Mouse (Mus musculus): ENCODE results near the gene Usp20. TPM values are rescaled to one million over a fixed set of nuclear protein-coding genes. Genes with fewer than 3 reads are reported as not detected.
"Not testable (repeated sequence)": the region's sequence is repeated elsewhere in the genome, so short reads cannot be mapped to it uniquely, and the experiment has no call there.

Gene Usp20
- polyA plus RNA-seq (2015; fragmentation: Nextera tagmentation; extraction: Ambion mirVana): 33.0 and 39.3 TPM in 2 replicates

DNA sequence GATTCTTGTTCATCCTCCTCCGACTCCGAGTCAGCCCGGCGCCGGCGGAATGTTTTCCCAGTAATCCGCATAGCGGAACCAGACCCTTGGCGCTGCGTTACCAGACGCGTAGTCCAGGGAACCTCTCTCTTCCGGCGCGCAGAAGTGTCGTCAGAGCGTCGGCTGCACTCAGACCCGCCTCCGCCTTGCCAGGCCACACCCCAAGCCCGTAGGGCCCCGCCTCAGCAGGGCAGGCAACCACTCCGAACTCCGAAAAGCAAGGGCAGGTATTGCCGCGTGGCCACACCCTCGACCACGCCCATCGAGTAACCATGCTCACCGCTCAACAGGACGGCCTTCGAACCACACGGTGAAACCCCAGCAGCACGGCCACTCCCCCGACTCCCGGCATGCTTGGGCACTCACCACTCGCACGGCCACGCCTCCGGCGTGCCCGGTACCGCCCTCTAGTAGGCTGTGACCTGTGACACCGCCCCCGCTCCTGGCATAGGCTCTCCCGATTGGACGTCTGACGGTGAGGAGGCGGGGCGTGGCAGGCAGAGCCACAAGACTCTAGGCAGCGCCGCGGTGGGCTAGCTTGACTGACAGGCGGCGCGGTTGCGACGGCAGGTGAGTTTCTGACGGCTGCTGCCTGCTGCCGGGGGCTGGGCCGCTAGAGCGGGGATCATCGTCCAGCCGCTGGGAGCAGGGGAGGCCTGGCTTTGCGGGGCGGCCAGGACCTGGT, at the start of gene Usp20, which contains the start of gene BC005624:
Usp20 (plus strand) TSS at position 490 of the 724 bp plus-strand sequence.
BC005624 (minus strand) TSS at position 412 of the 724 bp plus-strand sequence.
- H3K4me3 ChIP-seq: peak within 1 kb of the TSS; percentile 84
- peak within 1 kb of the TSS; percentile 88 for H3K4me2 ChIP-seq
- H3K9ac ChIP-seq: peak within 1 kb of the TSS; percentile 88
- no peaks in the 10 kb centered on the region for H3K27me3 ChIP-seq (replicated peaks)
- no peaks in the 10 kb centered on the region for H3K9me3 ChIP-seq
- peak; percentile 98 for ATAC-seq (ENCODE audit: extremely low read depth, insufficient number of reproducible peaks, low FRiP score, low TSS enrichment)
- H3K4me1 ChIP-seq: peaks cover 40% of the 10 kb centered on the region
- peaks cover 33% of the 10 kb centered on the region for H3K36me3 ChIP-seq
- H3K27ac ChIP-seq (replicated peaks): peak within 1 kb of the TSS; percentile 73
- under 1% methylated on average over 66 of the region's 66 CpGs for WGBS

- 66% methylated on average over 6 of the region's 6 CpGs for WGBS
- Histone ChIP-seq H3K4me1 (peaks cover 18% of the 10 kb centered on the region), H3K9me3 (no peaks in the 10 kb centered on the region), H3K4me3 (no peak overlapping the region), H3K9ac (no peak overlapping the region), H3K27me3 (replicated peaks) (peaks cover 5% of the 10 kb centered on the region; the same call in 1 of the 2 replicates), H3K4me2 (no peak overlapping the region), H3K27ac (replicated peaks) (no peak overlapping the region), H3K36me3 (no peaks in the 10 kb centered on the region)
- no peak for ATAC-seq (ENCODE audit: extremely low read depth, insufficient number of reproducible peaks, low FRiP score, low TSS enrichment)
These were observed 49.0 kb upstream of the Usp20 start for GRCm38 (mm10) chr2:30933032-30933431.

DNA sequence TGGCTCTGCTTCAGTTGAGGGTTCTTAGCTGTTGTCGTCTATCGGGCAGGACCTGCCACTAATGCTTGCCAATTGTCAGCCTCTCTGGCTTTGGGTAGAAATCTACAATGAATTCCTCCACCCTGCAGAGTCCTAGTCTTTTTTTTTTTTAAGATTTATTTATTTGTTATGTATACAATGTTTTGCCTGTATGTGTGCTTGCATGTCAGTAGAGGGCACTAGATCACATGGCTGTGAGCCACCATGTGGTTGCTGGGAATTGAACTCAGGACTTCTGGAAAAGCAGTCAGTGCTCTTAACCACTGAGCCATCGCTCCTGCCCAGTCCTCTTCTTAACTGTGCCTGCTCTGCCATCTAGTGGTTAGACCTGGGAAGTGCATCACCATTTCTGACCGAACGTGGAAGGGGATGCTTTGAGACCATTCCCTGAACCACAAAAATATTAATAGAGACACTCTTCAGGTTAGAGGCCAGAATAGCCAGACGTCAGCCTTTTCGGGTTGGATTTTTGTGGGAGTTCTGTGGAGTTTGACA, 48.1 kb upstream of the Usp20 start:
- Histone ChIP-seq H3K4me3 (no peak overlapping the region), H3K27me3 (replicated peaks) (peaks cover 5% of the 10 kb centered on the region; the same call in 1 of the 2 replicates), H3K4me2 (no peak overlapping the region), H3K9me3 (no peaks in the 10 kb centered on the region), H3K27ac (replicated peaks) (no peak overlapping the region), H3K36me3 (no peaks in the 10 kb centered on the region), H3K9ac (no peak overlapping the region), H3K4me1 (peaks cover 11% of the 10 kb centered on the region)
- 15% methylated on average over 7 of the region's 7 CpGs for WGBS
- ATAC-seq (ENCODE audit: extremely low read depth, insufficient number of reproducible peaks, low FRiP score, low TSS enrichment): no peak

DNA sequence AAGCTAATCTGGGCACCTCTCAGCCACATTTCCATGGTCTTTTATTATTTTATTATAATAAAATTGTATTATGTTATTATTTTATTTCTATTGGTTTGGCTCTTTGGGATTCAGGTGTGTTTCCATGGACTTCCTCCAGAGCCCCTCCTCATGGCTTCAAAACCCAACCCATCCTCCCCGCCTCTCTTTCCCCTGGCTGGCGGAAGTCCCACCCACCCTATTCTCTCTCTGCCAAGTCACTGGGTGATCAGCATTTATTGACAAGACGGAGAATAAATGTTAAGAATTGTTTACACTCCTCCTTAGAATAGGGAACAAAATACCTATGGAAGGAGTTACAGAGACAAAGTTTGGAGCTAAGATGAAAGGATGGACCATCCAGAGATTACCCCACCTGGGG, 45.3 kb upstream of the Usp20 start:
- no peak overlapping the region for H3K9ac ChIP-seq
- H3K27ac ChIP-seq (replicated peaks): no peak overlapping the region
- no peak for ATAC-seq (ENCODE audit: extremely low read depth, insufficient number of reproducible peaks, low FRiP score, low TSS enrichment)
- H3K36me3 ChIP-seq: no peaks in the 10 kb centered on the region
- H3K4me2 ChIP-seq: no peak overlapping the region
- no peak overlapping the region for H3K4me3 ChIP-seq
- peaks cover 5% of the 10 kb centered on the region; the same call in 1 of the 2 replicates for H3K27me3 ChIP-seq (replicated peaks)
- WGBS: 67% methylated on average over 3 of the region's 3 CpGs
- H3K4me1 ChIP-seq: no peaks in the 10 kb centered on the region
- H3K9me3 ChIP-seq: no peaks in the 10 kb centered on the region

- WGBS: 68% methylated on average over 8 of the region's 8 CpGs
- Histone ChIP-seq H3K27ac (replicated peaks) (no peak overlapping the region), H3K27me3 (replicated peaks) (peaks cover 5% of the 10 kb centered on the region; the same call in 1 of the 2 replicates), H3K4me2 (no peak overlapping the region), H3K9ac (no peak overlapping the region), H3K9me3 (no peaks in the 10 kb centered on the region), H3K4me3 (no peak overlapping the region), H3K4me1 (peaks cover 2% of the 10 kb centered on the region; the same call in 1 of the 2 replicates), H3K36me3 (no peaks in the 10 kb centered on the region)
- no peak for ATAC-seq (ENCODE audit: extremely low read depth, insufficient number of reproducible peaks, low FRiP score, low TSS enrichment)
These were observed 44.3 kb upstream of the Usp20 start for GRCm38 (mm10) chr2:30937731-30938130.

DNA sequence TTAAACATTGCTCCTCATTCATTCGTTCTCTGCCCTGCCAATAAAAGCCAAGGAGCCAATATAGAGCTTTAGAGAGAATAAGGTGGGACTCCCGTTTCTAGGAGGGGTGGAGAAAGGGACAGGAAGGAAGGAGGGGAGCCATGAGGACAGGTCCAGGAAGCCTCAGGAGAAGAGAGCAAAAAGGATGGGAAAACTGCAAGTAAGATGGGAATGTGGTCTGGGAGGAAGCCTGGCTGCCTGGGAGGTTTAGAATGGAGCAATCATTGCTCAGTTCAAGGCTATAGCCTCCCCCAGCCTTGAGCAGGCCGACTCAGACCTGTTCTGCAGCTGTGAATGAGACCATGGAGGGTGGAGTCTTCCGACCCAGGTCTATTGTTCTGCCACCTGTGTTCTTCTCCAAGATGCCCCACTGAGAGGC, 43.5 kb upstream of the Usp20 start:
- Histone ChIP-seq H3K9me3 (no peaks in the 10 kb centered on the region), H3K36me3 (no peaks in the 10 kb centered on the region), H3K4me2 (no peak overlapping the region), H3K4me3 (no peak overlapping the region), H3K4me1 (peaks cover 2% of the 10 kb centered on the region; the same call in 1 of the 2 replicates), H3K27ac (replicated peaks) (no peak overlapping the region), H3K9ac (no peak overlapping the region), H3K27me3 (replicated peaks) (peaks cover 5% of the 10 kb centered on the region; the same call in 1 of the 2 replicates)
- 38% methylated on average over 4 of the region's 4 CpGs for WGBS
- ATAC-seq (ENCODE audit: extremely low read depth, insufficient number of reproducible peaks, low FRiP score, low TSS enrichment): no peak

DNA sequence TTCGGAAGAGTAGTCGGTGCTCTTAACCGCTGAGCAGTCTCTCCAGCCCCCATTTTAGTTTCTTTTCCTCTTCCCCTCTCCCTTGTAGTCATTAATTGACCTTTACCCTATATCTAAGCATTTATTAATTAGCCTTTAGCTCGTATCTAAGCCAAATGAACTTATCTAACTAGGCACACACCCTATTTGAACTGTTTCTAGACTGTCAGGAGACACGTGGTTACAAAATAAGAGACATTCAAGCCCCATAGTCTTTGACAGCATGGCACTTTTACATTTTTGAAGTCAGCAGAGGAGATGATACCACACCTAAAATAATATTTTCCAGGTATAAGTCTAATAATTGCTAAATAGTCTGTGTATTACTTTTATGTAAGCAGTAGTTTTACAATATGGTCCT, 40.5 kb upstream of the Usp20 start:
- 88% methylated on average over 5 of the region's 5 CpGs for WGBS
- no peaks in the 10 kb centered on the region for H3K9me3 ChIP-seq
- no peak overlapping the region for H3K4me3 ChIP-seq
- no peak overlapping the region for H3K9ac ChIP-seq
- H3K4me1 ChIP-seq: peaks cover 2% of the 10 kb centered on the region; the same call in 1 of the 2 replicates
- H3K36me3 ChIP-seq: no peaks in the 10 kb centered on the region
- H3K4me2 ChIP-seq: no peak overlapping the region
- H3K27me3 ChIP-seq (replicated peaks): no peaks in the 10 kb centered on the region; the same call in 1 of the 2 replicates
- no peak overlapping the region for H3K27ac ChIP-seq (replicated peaks)
- no peak for ATAC-seq (ENCODE audit: extremely low read depth, insufficient number of reproducible peaks, low FRiP score, low TSS enrichment)

- H3K4me3 ChIP-seq; H3K36me3 ChIP-seq; H3K9me3 ChIP-seq; H3K9ac ChIP-seq; H3K27ac ChIP-seq (replicated peaks); H3K27me3 ChIP-seq (replicated peaks); H3K4me1 ChIP-seq; ATAC-seq (ENCODE audit: extremely low read depth, insufficient number of reproducible peaks, low FRiP score, low TSS enrichment): not testable (repeated sequence)
- 36% methylated on average over 7 of the region's 7 CpGs for WGBS
- H3K4me2 ChIP-seq: peak overlapping the region; percentile 68
These were observed 40.0 kb upstream of the Usp20 start for GRCm38 (mm10) chr2:30942116-30942515.

DNA sequence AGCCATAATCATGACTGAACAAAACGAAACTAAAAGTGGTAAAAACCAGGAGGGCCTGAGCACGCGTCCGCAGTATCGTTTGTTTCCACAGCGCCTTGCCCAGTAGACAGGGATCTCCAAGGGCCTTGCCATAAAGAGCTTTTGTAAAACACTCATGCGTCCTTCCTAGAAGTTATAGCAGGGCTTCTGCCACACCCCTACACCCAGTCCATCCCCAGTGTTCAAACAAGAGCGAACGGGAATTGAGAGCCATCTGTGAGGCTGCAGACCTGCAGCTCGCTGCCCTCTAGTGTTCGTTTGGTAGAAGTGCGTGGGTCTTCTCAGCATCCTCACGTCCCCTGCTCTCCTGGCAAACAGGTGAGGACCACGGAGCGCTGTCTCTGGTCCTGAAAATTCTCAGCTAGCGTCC, 39.5 kb upstream of the Usp20 start:
- Histone ChIP-seq H3K4me3 (peak overlapping the region; percentile 48), H3K27me3 (replicated peaks) (peaks cover 4% of the 10 kb centered on the region; the same call in 1 of the 2 replicates), H3K36me3 (no peaks in the 10 kb centered on the region), H3K9me3 (no peaks in the 10 kb centered on the region), H3K9ac (peak overlapping the region; percentile 64; the same call in 1 of the 2 replicates), H3K27ac (replicated peaks) (no peak overlapping the region), H3K4me1 (peaks cover 2% of the 10 kb centered on the region; the same call in 1 of the 2 replicates), H3K4me2 (peak overlapping the region; percentile 68)
- ATAC-seq (ENCODE audit: extremely low read depth, insufficient number of reproducible peaks, low FRiP score, low TSS enrichment): no peak
- whole genome bisulfite sequencing: 27% methylated on average over 16 of the region's 16 CpGs

DNA sequence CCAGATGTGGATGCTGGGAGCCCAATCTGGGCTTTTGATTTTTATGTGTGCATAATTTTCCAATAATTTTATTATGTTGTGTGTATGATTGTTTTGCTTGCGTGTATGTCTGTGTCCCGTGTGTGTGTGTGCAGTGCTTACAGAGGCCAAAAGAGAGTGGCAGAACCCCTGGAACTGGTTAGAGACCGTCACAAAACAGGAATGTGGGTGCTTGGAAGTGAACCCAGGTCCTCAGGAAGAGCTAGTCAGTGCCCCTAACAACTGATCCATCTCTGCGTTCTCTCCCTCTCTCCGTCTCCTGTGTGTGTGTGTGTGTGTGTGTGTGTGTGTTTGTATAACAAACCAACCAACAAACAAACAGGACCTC, 29.6 kb upstream of the Usp20 start:
- H3K4me1 ChIP-seq: peaks cover 31% of the 10 kb centered on the region
- ATAC-seq (ENCODE audit: extremely low read depth, insufficient number of reproducible peaks, low FRiP score, low TSS enrichment): no peak
- peaks cover 8% of the 10 kb centered on the region; the same call in 1 of the 2 replicates for H3K27me3 ChIP-seq (replicated peaks)
- H3K36me3 ChIP-seq: peaks cover 26% of the 10 kb centered on the region
- peak overlapping the region; percentile 77 for H3K27ac ChIP-seq (replicated peaks)
- H3K4me2 ChIP-seq: peak overlapping the region; percentile 92
- H3K9me3 ChIP-seq: no peaks in the 10 kb centered on the region; the same call in 1 of the 2 replicates
- 25% methylated on average over 5 of the region's 5 CpGs for WGBS
- H3K9ac ChIP-seq: peak overlapping the region; percentile 96; the same call in 1 of the 2 replicates
- H3K4me3 ChIP-seq: peak overlapping the region; percentile 93

DNA sequence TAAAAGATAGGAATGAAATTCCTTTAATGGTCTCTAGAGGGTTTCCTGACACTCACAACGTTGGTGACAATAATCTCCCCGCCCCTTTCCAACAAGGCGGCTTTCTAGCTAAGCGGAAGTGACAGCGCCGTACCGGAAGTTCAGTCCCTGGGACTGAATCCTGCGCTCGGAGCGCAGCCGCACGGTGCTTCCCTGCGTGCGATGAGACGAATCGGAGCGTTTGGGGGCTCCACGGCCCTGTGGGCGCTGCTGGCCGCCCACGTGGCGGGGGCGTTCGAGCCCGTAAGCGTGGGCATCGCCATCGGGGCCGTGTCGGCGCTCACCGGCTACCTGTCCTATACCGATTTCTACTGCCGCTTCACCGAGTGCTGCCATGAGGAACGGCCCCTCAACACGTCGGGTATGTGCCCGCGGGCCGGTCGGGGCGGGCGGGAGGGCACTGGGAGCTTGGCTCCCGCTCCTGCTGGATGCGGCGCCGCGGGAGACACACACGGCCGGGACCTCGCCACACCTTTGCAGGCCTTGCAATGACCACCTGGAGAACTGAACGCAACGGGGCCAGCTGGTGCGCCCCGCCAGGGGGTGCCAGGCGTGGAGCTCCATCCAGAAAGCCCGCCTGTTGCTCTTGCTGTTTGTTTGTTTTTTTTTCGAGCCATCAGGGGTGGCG, 29.1 kb upstream of the Usp20 start, which contains the start of gene Tor1b:
Tor1b (plus strand) TSS at position 136 of the 667 bp plus-strand sequence.
- ATAC-seq (ENCODE audit: extremely low read depth, insufficient number of reproducible peaks, low FRiP score, low TSS enrichment): peak; percentile 37; the same call in 1 of the 2 replicates
- Histone ChIP-seq H3K27ac (replicated peaks) (peak within 1 kb of the TSS; percentile 77), H3K9me3 (no peaks in the 10 kb centered on the region; the same call in 1 of the 2 replicates), H3K9ac (peak within 1 kb of the TSS; percentile 96), H3K4me1 (peaks cover 31% of the 10 kb centered on the region), H3K27me3 (replicated peaks) (peaks cover 7% of the 10 kb centered on the region; the same call in 1 of the 2 replicates), H3K36me3 (peaks cover 32% of the 10 kb centered on the region), H3K4me3 (peak within 1 kb of the TSS; percentile 93), H3K4me2 (peak within 1 kb of the TSS; percentile 92)
- WGBS: under 1% methylated on average over 60 of the region's 60 CpGs
